Mouse (Mus musculus): Measurements from ENCODE around the gene Ms4a13. TPM values are rescaled to one million over a fixed set of nuclear protein-coding genes. Genes with fewer than 3 reads are reported as not detected.
"Not testable (repeated sequence)": the region's sequence is repeated elsewhere in the genome, so short reads cannot be mapped to it uniquely, and the experiment has no call there.

The Ms4a13 gene
- polyA plus RNA-seq, 1 experiment from 2014 or later = not detected

GRCm38 (mm10) chr19:11134852-11135251 is 61.7 kb downstream of the Ms4a13 start:
- Histone ChIP-seq H3K27ac (no peak overlapping the region), H3K36me3 (no peaks in the 10 kb centered on the region), H3K9me3 (replicated peaks) (no peaks in the 10 kb centered on the region), H3K4me2 (replicated peaks) (no peak overlapping the region), H3K4me1 (no peaks in the 10 kb centered on the region), H3K9ac (no peak overlapping the region), H3K27me3 (no peaks in the 10 kb centered on the region), H3K4me3 (no peak overlapping the region)
- ATAC-seq (ENCODE audit: low FRiP score) = no peak
- 81% methylated on average over 2 of the region's 2 CpGs for WGBS

- not testable (repeated sequence) for H3K4me2 ChIP-seq (replicated peaks); H3K4me3 ChIP-seq
- 84% methylated on average over 8 of the region's 8 CpGs for WGBS
Measured at GRCm38 (mm10) chr19:11130776-11131175, 65.8 kb downstream of the Ms4a13 start, which contains the start of gene 1700017D01Rik. Gene 1700017D01Rik, minus strand, starts transcription at chr19:11130876.

GRCm38 (mm10) chr19:11129702-11130101 is 66.8 kb downstream of the Ms4a13 start:
- Histone ChIP-seq H3K9ac (no peak overlapping the region), H3K27ac (no peak overlapping the region), H3K4me3 (no peak overlapping the region), H3K4me1 (no peaks in the 10 kb centered on the region), H3K4me2 (replicated peaks) (no peak overlapping the region), H3K27me3 (no peaks in the 10 kb centered on the region), H3K36me3 (no peaks in the 10 kb centered on the region), H3K9me3 (replicated peaks) (peaks cover 3% of the 10 kb centered on the region)
- WGBS = 88% methylated on average over 1 of the region's 1 CpGs
- ATAC-seq (ENCODE audit: low FRiP score) = no peak

More at GRCm38 (mm10) chr19:11130776-11131175, 65.8 kb downstream of the Ms4a13 start, which contains the start of gene 1700017D01Rik:
- not testable (repeated sequence) for H3K9ac ChIP-seq; ATAC-seq (ENCODE audit: low FRiP score); H3K36me3 ChIP-seq; H3K27ac ChIP-seq; H3K9me3 ChIP-seq (replicated peaks); H3K4me1 ChIP-seq; H3K27me3 ChIP-seq

GRCm38 (mm10) chr19:11121016-11121420 is 75.5 kb downstream of the Ms4a13 start:
- H3K27ac ChIP-seq; H3K4me1 ChIP-seq; H3K36me3 ChIP-seq; H3K27me3 ChIP-seq; H3K9me3 ChIP-seq (replicated peaks): not testable (repeated sequence)
- Histone ChIP-seq H3K4me2 (replicated peaks) (peak overlapping the region; percentile 37), H3K4me3 (peak overlapping the region; percentile 34), H3K9ac (peak overlapping the region; percentile 23; the same call in 1 of the 2 replicates)
- WGBS = 7% methylated on average over 10 of the region's 38 CpGs
- ATAC-seq (ENCODE audit: low FRiP score) = peak; percentile 99

Other genes starting within 250 kb of the Ms4a13 start
- 21.5 and 21.7 TPM in 2 replicates for gene Ccdc86, start 247.5 kb downstream of the Ms4a13 start, polyA plus RNA-seq (2016; fragmentation: Nextera tagmentation; extraction: Ambion mirVana)
- not detected in 2 replicates for gene Ms4a10, start 222.1 kb downstream of the Ms4a13 start, polyA plus RNA-seq (2016; fragmentation: Nextera tagmentation; extraction: Ambion mirVana)
- gene Ms4a15, start 203.5 kb downstream of the Ms4a13 start, polyA plus RNA-seq (2016; fragmentation: Nextera tagmentation; extraction: Ambion mirVana) = not detected in 2 replicates
- gene Ms4a18, start 178.7 kb downstream of the Ms4a13 start, polyA plus RNA-seq (2016; fragmentation: Nextera tagmentation; extraction: Ambion mirVana) = not detected in 2 replicates
- not detected in 2 replicates for gene Ms4a8a, start 115.6 kb downstream of the Ms4a13 start, polyA plus RNA-seq (2016; fragmentation: Nextera tagmentation; extraction: Ambion mirVana)
- gene 1700017D01Rik, start 65.9 kb downstream of the Ms4a13 start, polyA plus RNA-seq (2016; fragmentation: Nextera tagmentation; extraction: Ambion mirVana) = not detected in 2 replicates
- gene 1700025F22Rik, start 31.4 kb downstream of the Ms4a13 start, polyA plus RNA-seq (2016; fragmentation: Nextera tagmentation; extraction: Ambion mirVana) = not detected in 2 replicates
- gene Ms4a12, start 35.7 kb upstream of the Ms4a13 start, polyA plus RNA-seq (2016; fragmentation: Nextera tagmentation; extraction: Ambion mirVana) = not detected in 2 replicates
- not detected in 2 replicates for gene Ms4a1, start 69.5 kb upstream of the Ms4a13 start, polyA plus RNA-seq (2016; fragmentation: Nextera tagmentation; extraction: Ambion mirVana)
- gene Ms4a5, start 87.1 kb upstream of the Ms4a13 start, polyA plus RNA-seq (2016; fragmentation: Nextera tagmentation; extraction: Ambion mirVana) = not detected in 2 replicates
- not detected in 2 replicates for gene Ms4a14, start 117.7 kb upstream of the Ms4a13 start, polyA plus RNA-seq (2016; fragmentation: Nextera tagmentation; extraction: Ambion mirVana)
- gene Ms4a7, start 139.4 kb upstream of the Ms4a13 start, polyA plus RNA-seq (2016; fragmentation: Nextera tagmentation; extraction: Ambion mirVana) = 2.6 and 3.7 TPM in 2 replicates
- gene Ms4a4a, start 178.8 kb upstream of the Ms4a13 start, polyA plus RNA-seq (2016; fragmentation: Nextera tagmentation; extraction: Ambion mirVana) = 3.5 and 4.0 TPM in 2 replicates
- 0.26 TPM in 1 of 2 replicates, not detected in the other for gene Ms4a4c, start 208.0 kb upstream of the Ms4a13 start, polyA plus RNA-seq (2016; fragmentation: Nextera tagmentation; extraction: Ambion mirVana)
- gene Ms4a4b, start 246.8 kb upstream of the Ms4a13 start, polyA plus RNA-seq (2016; fragmentation: Nextera tagmentation; extraction: Ambion mirVana) = not detected in 2 replicates